7 mouse cellular contexts compared by ENCODE assay signal in genomic region chr3:28543380-28543984, GRCm38 (mm10).
DNase-seq lines count a peak whose midpoint lies in the region; ATAC-seq and TF ChIP-seq lines count a peak whose summit lies in the region.

No protein-coding gene starts in this region.

- no peak overlapping the region for H3K4me2 ChIP-seq in midbrain, embryonic 16.5 days (ENCODE audit: low read length)

- DNase-seq in layer of hippocampus, adult 2 months (ENCODE audit: low spot score in 2 of 2) = peak in 1 of 2 experiments; percentile 9
- DNase-seq in layer of hippocampus, postnatal 36 days = no peak
- peak; percentile 66 for DNase-seq in MN1 (ENCODE audit: low spot score)
- peak; percentile 35 for DNase-seq in adrenal gland, postnatal 25 days
- peak; percentile 49 for DNase-seq in induced T-regulatory cell, adult 2 months (ENCODE audit: low read depth)
- no peak for DNase-seq in left cerebral cortex, adult 11 months (ENCODE audit: low spot score)

- H3K27me3 ChIP-seq in midbrain, embryonic 16.5 days (ENCODE audit: control insufficient read depth, insufficient read depth, low read depth, low read length) = no peaks in the 10 kb centered on the region

- peak; percentile 75 for TF ChIP-seq CTCF in layer of hippocampus, adult 2 months (conservative IDR thresholded peaks at IDR 0.05)

- H3K9me3 ChIP-seq in midbrain, embryonic 16.5 days (replicated peaks; ENCODE audit: control insufficient read depth, low read length, poor library complexity, severe bottlenecking) = no peaks in the 10 kb centered on the region

- peaks cover 11% of the 10 kb centered on the region for H3K4me1 ChIP-seq in midbrain, embryonic 16.5 days (ENCODE audit: control insufficient read depth, insufficient read depth, low read length)

- ATAC-seq in midbrain, embryonic 16.5 days = peak; percentile 40; the same call in 1 of the 2 replicates

- H3K27ac ChIP-seq in layer of hippocampus, adult 2 months = peak overlapping the region; percentile 53
- H3K27ac ChIP-seq in midbrain, embryonic 16.5 days (ENCODE audit: low read length) = 0 out of 2 replicates have a peak overlapping the region, but pooled peaks have one; percentile 15

- no peak overlapping the region for H3K9ac ChIP-seq in midbrain, embryonic 16.5 days (ENCODE audit: low read depth, low read length)

- 75% methylated on average over 10 of the region's 10 CpGs for WGBS in midbrain, embryonic 16.5 days

- H3K36me3 ChIP-seq in midbrain, embryonic 16.5 days (ENCODE audit: control insufficient read depth, insufficient read depth, low read length) = peaks cover 10% of the 10 kb centered on the region; the same call in 1 of the 2 replicates

- H3K4me3 ChIP-seq in layer of hippocampus, adult 2 months = no peak overlapping the region
- H3K4me3 ChIP-seq in midbrain, embryonic 16.5 days (ENCODE audit: low read depth, low read length) = no peak overlapping the region

Comparison
In these comparisons a context has a peak if more than half of its experiments do, and no peak if none do; other contexts are left out.
1. DNase-seq: peak in MN1 (single experiment), adrenal gland, postnatal 25 days (single experiment) and induced T-regulatory cell, adult 2 months (single experiment); none in layer of hippocampus, postnatal 36 days (0 of 2) and left cerebral cortex, adult 11 months (single experiment).